Mouse (Mus musculus): ENCODE data around the gene Taf3. TPM values are rescaled to one million over a fixed set of nuclear protein-coding genes. Genes with fewer than 3 reads are reported as not detected.
A peak's percentile ranks its signal among the peaks of the same experiment; 100 is the strongest.

Gene Taf3
- polyA plus RNA-seq, 1 experiment from 2014 or later, result 15.9 TPM

- H3K9me3 ChIP-seq, result no peaks in the 10 kb centered on the region
- no peak overlapping the region for H3K9ac ChIP-seq (replicated peaks)
- no peak overlapping the region for H3K4me2 ChIP-seq
- 4% methylated on average over 6 of the region's 6 CpGs for WGBS
- H3K4me3 ChIP-seq (replicated peaks), result no peak overlapping the region
- ATAC-seq (ENCODE audit: insufficient number of reproducible peaks, insufficient read depth, low FRiP score, low TSS enrichment, low read depth), result no peak
- no peak overlapping the region for H3K27ac ChIP-seq
- H3K27me3 ChIP-seq, result no peaks in the 10 kb centered on the region
- H3K4me1 ChIP-seq (replicated peaks), result peaks cover 31% of the 10 kb centered on the region
- H3K36me3 ChIP-seq, result no peaks in the 10 kb centered on the region
Measured at GRCm38 (mm10) chr2:9985979-9986447, 62.4 kb downstream of the Taf3 start.

- Histone ChIP-seq H3K27me3 (no peaks in the 10 kb centered on the region), H3K4me2 (no peak overlapping the region), H3K4me3 (replicated peaks) (no peak overlapping the region), H3K9me3 (no peaks in the 10 kb centered on the region), H3K9ac (replicated peaks) (no peak overlapping the region), H3K36me3 (no peaks in the 10 kb centered on the region), H3K4me1 (replicated peaks) (peaks cover 19% of the 10 kb centered on the region), H3K27ac (no peak overlapping the region)
- no peak for ATAC-seq (ENCODE audit: insufficient number of reproducible peaks, insufficient read depth, low FRiP score, low TSS enrichment, low read depth)
- 9% methylated on average over 5 of the region's 5 CpGs for WGBS
Measured at GRCm38 (mm10) chr2:9982446-9982845, 66.0 kb downstream of the Taf3 start.

GRCm38 (mm10) chr2:9971927-9972326, 76.5 kb downstream of the Taf3 start:
- ATAC-seq (ENCODE audit: insufficient number of reproducible peaks, insufficient read depth, low FRiP score, low TSS enrichment, low read depth), result no peak
- H3K4me2 ChIP-seq, result no peak overlapping the region
- no peaks in the 10 kb centered on the region for H3K9me3 ChIP-seq
- no peak overlapping the region for H3K27ac ChIP-seq
- H3K4me1 ChIP-seq (replicated peaks), result peaks cover 10% of the 10 kb centered on the region; the same call in 1 of the 2 replicates
- no peak overlapping the region for H3K9ac ChIP-seq (replicated peaks)
- H3K4me3 ChIP-seq (replicated peaks), result no peak overlapping the region
- no peaks in the 10 kb centered on the region for H3K36me3 ChIP-seq
- H3K27me3 ChIP-seq, result no peaks in the 10 kb centered on the region
- WGBS, result 79% methylated on average over 3 of the region's 3 CpGs

GRCm38 (mm10) chr2:9970579-9970978, 77.8 kb downstream of the Taf3 start:
- H3K4me1 ChIP-seq (replicated peaks), result peaks cover 10% of the 10 kb centered on the region; the same call in 1 of the 2 replicates
- no peak overlapping the region for H3K9ac ChIP-seq (replicated peaks)
- no peak overlapping the region for H3K27ac ChIP-seq
- ATAC-seq (ENCODE audit: insufficient number of reproducible peaks, insufficient read depth, low FRiP score, low TSS enrichment, low read depth), result no peak
- H3K4me2 ChIP-seq, result no peak overlapping the region
- no peak overlapping the region for H3K4me3 ChIP-seq (replicated peaks)
- H3K27me3 ChIP-seq, result no peaks in the 10 kb centered on the region
- no peaks in the 10 kb centered on the region for H3K36me3 ChIP-seq
- WGBS, result 83% methylated on average over 3 of the region's 3 CpGs
- H3K9me3 ChIP-seq, result no peaks in the 10 kb centered on the region

- no peak overlapping the region for H3K9ac ChIP-seq (replicated peaks)
- no peaks in the 10 kb centered on the region for H3K36me3 ChIP-seq
- H3K4me1 ChIP-seq (replicated peaks), result peaks cover 10% of the 10 kb centered on the region; the same call in 1 of the 2 replicates
- H3K27ac ChIP-seq, result no peak overlapping the region
- H3K9me3 ChIP-seq, result no peaks in the 10 kb centered on the region
- H3K27me3 ChIP-seq, result no peaks in the 10 kb centered on the region
- H3K4me2 ChIP-seq, result no peak overlapping the region
- 56% methylated on average over 4 of the region's 4 CpGs for WGBS
- ATAC-seq (ENCODE audit: insufficient number of reproducible peaks, insufficient read depth, low FRiP score, low TSS enrichment, low read depth), result no peak
- H3K4me3 ChIP-seq (replicated peaks), result no peak overlapping the region
Measured at GRCm38 (mm10) chr2:9970178-9970577, 78.2 kb downstream of the Taf3 start.

- no peak overlapping the region for H3K9ac ChIP-seq (replicated peaks)
- H3K4me2 ChIP-seq, result no peak overlapping the region
- H3K27me3 ChIP-seq, result no peaks in the 10 kb centered on the region
- H3K4me1 ChIP-seq (replicated peaks), result peaks cover 10% of the 10 kb centered on the region; the same call in 1 of the 2 replicates
- H3K36me3 ChIP-seq, result no peaks in the 10 kb centered on the region
- 63% methylated on average over 5 of the region's 5 CpGs for WGBS
- no peaks in the 10 kb centered on the region for H3K9me3 ChIP-seq
- no peak overlapping the region for H3K4me3 ChIP-seq (replicated peaks)
- H3K27ac ChIP-seq, result no peak overlapping the region
- no peak for ATAC-seq (ENCODE audit: insufficient number of reproducible peaks, insufficient read depth, low FRiP score, low TSS enrichment, low read depth)
Measured at GRCm38 (mm10) chr2:9969734-9970133, 78.7 kb downstream of the Taf3 start.

- Histone ChIP-seq H3K9ac (replicated peaks) (no peak overlapping the region), H3K27me3 (no peaks in the 10 kb centered on the region), H3K36me3 (no peaks in the 10 kb centered on the region), H3K27ac (no peak overlapping the region), H3K4me1 (replicated peaks) (peaks cover 11% of the 10 kb centered on the region), H3K4me2 (no peak overlapping the region), H3K4me3 (replicated peaks) (no peak overlapping the region), H3K9me3 (no peaks in the 10 kb centered on the region)
- 46% methylated on average over 1 of the region's 1 CpGs for WGBS
- no peak for ATAC-seq (ENCODE audit: insufficient number of reproducible peaks, insufficient read depth, low FRiP score, low TSS enrichment, low read depth)
Measured at GRCm38 (mm10) chr2:9966634-9967033, 81.8 kb downstream of the Taf3 start.

- Histone ChIP-seq H3K27me3 (no peaks in the 10 kb centered on the region), H3K4me3 (replicated peaks) (no peak overlapping the region), H3K9ac (replicated peaks) (no peak overlapping the region), H3K9me3 (no peaks in the 10 kb centered on the region), H3K27ac (no peak overlapping the region), H3K4me2 (no peak overlapping the region), H3K4me1 (replicated peaks) (peaks cover 12% of the 10 kb centered on the region), H3K36me3 (no peaks in the 10 kb centered on the region)
- 70% methylated on average over 1 of the region's 1 CpGs for WGBS
- ATAC-seq (ENCODE audit: insufficient number of reproducible peaks, insufficient read depth, low FRiP score, low TSS enrichment, low read depth), result no peak
Measured at GRCm38 (mm10) chr2:9965608-9966007, 82.8 kb downstream of the Taf3 start.

- ATAC-seq (ENCODE audit: insufficient number of reproducible peaks, insufficient read depth, low FRiP score, low TSS enrichment, low read depth), result no peak
- H3K9ac ChIP-seq (replicated peaks), result no peak overlapping the region
- H3K4me3 ChIP-seq (replicated peaks), result no peak overlapping the region
- no peaks in the 10 kb centered on the region for H3K9me3 ChIP-seq
- no peaks in the 10 kb centered on the region for H3K27me3 ChIP-seq
- H3K36me3 ChIP-seq, result no peaks in the 10 kb centered on the region
- no peak overlapping the region for H3K27ac ChIP-seq
- H3K4me2 ChIP-seq, result no peak overlapping the region
- peaks cover 17% of the 10 kb centered on the region for H3K4me1 ChIP-seq (replicated peaks)
Measured at GRCm38 (mm10) chr2:9962871-9963270, 85.5 kb downstream of the Taf3 start.

- no peak overlapping the region for H3K9ac ChIP-seq (replicated peaks)
- H3K27ac ChIP-seq, result no peak overlapping the region
- ATAC-seq (ENCODE audit: insufficient number of reproducible peaks, insufficient read depth, low FRiP score, low TSS enrichment, low read depth), result no peak
- H3K27me3 ChIP-seq, result no peaks in the 10 kb centered on the region
- no peak overlapping the region for H3K4me2 ChIP-seq
- H3K4me3 ChIP-seq (replicated peaks), result no peak overlapping the region
- peaks cover 25% of the 10 kb centered on the region for H3K4me1 ChIP-seq (replicated peaks)
- WGBS, result 20% methylated on average over 3 of the region's 3 CpGs
- H3K36me3 ChIP-seq, result no peaks in the 10 kb centered on the region
- no peaks in the 10 kb centered on the region for H3K9me3 ChIP-seq
Measured at GRCm38 (mm10) chr2:9961708-9962107, 86.7 kb downstream of the Taf3 start.

GRCm38 (mm10) chr2:9958011-9958410, 90.4 kb downstream of the Taf3 start:
- no peak overlapping the region for H3K27ac ChIP-seq
- no peaks in the 10 kb centered on the region for H3K27me3 ChIP-seq
- no peaks in the 10 kb centered on the region for H3K9me3 ChIP-seq
- H3K4me2 ChIP-seq, result no peak overlapping the region
- no peak for ATAC-seq (ENCODE audit: insufficient number of reproducible peaks, insufficient read depth, low FRiP score, low TSS enrichment, low read depth)
- H3K9ac ChIP-seq (replicated peaks), result no peak overlapping the region
- H3K36me3 ChIP-seq, result no peaks in the 10 kb centered on the region
- H3K4me1 ChIP-seq (replicated peaks), result peaks cover 38% of the 10 kb centered on the region
- no peak overlapping the region for H3K4me3 ChIP-seq (replicated peaks)
- WGBS, result 82% methylated on average over 6 of the region's 6 CpGs

- H3K4me2 ChIP-seq, result no peak overlapping the region
- no peaks in the 10 kb centered on the region for H3K9me3 ChIP-seq
- peaks cover 12% of the 10 kb centered on the region; the same call in 1 of the 2 replicates for H3K36me3 ChIP-seq
- peaks cover 31% of the 10 kb centered on the region for H3K4me1 ChIP-seq (replicated peaks)
- no peaks in the 10 kb centered on the region for H3K27me3 ChIP-seq
- no peak overlapping the region for H3K9ac ChIP-seq (replicated peaks)
- H3K4me3 ChIP-seq (replicated peaks), result no peak overlapping the region
- peak overlapping the region; percentile 78 for H3K27ac ChIP-seq
- ATAC-seq (ENCODE audit: insufficient number of reproducible peaks, insufficient read depth, low FRiP score, low TSS enrichment, low read depth), result no peak
- WGBS, result 22% methylated on average over 2 of the region's 2 CpGs
Measured at GRCm38 (mm10) chr2:9956546-9956945, 91.8 kb downstream of the Taf3 start.

Data from limb, embryonic 12.5 days (tissue).